Mouse (Mus musculus): ENCODE results near the gene Enox1. TPM values are rescaled to one million over a fixed set of nuclear protein-coding genes. Genes with fewer than 3 reads are reported as not detected.

Gene Enox1
- polyA plus RNA-seq, 1 experiment from 2014 or later = 19.4 TPM

- no peaks in the 10 kb centered on the region for H3K36me3 ChIP-seq
- ATAC-seq (ENCODE audit: insufficient number of reproducible peaks, low FRiP score, low TSS enrichment, low read depth) = no peak
- no peaks in the 10 kb centered on the region for H3K27me3 ChIP-seq
- no peak overlapping the region for H3K27ac ChIP-seq
- no peak overlapping the region for H3K4me3 ChIP-seq
- H3K4me2 ChIP-seq = no peak overlapping the region
- WGBS = 76% methylated on average over 4 of the region's 4 CpGs
- no peak overlapping the region for H3K9ac ChIP-seq
- H3K4me1 ChIP-seq = 0 out of 2 replicates have a peak, but pooled peaks cover 4% of the 10 kb centered on the region
- H3K9me3 ChIP-seq = no peaks in the 10 kb centered on the region
These were observed 316.9 kb downstream of the Enox1 start for GRCm38 (mm10) chr14:77473501-77473900.

- Histone ChIP-seq H3K4me2 (no peak overlapping the region), H3K36me3 (no peaks in the 10 kb centered on the region), H3K4me3 (no peak overlapping the region), H3K4me1 (0 out of 2 replicates have a peak, but pooled peaks cover 4% of the 10 kb centered on the region), H3K27ac (no peak overlapping the region), H3K27me3 (no peaks in the 10 kb centered on the region), H3K9me3 (no peaks in the 10 kb centered on the region), H3K9ac (no peak overlapping the region)
- 47% methylated on average over 5 of the region's 5 CpGs for WGBS
- no peak for ATAC-seq (ENCODE audit: insufficient number of reproducible peaks, low FRiP score, low TSS enrichment, low read depth)
These were observed 317.5 kb downstream of the Enox1 start for GRCm38 (mm10) chr14:77474026-77474425.

DNA sequence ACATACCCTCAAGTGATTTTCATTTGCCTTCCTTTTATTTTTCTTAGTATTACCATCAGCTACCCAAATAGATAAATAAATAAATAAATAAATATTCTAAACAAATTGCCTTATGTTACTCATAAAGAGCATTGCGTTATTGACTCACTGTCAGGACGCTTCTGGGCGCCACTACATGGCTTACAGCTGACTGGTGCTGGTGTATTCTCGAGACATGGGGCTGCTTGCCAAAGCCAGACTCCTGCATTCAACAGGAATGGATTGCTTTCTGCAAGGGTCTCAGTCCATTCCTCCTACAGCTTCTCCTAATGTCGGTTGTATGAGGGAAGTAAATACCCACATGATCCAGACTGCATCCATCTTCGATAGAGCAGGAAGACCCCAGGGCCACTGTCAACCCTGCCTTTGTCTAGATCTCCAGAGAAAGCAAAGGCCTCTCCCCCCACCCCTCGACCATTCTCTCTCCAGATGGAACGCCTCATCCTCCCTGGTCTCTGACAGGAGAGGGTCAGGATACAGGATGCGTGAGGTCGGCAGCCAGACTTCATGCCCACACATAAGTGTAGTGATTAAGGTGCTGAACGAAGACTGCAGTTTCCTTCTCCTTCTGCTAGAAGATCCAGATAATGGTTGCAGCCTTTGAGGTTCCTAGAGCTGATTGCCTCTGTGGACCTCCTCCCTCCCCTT is 318.7 kb downstream of the Enox1 start:
- 70% methylated on average over 11 of the region's 11 CpGs for WGBS

GRCm38 (mm10) chr14:77477704-77478103 is 321.1 kb downstream of the Enox1 start:
- Histone ChIP-seq H3K9me3 (no peaks in the 10 kb centered on the region), H3K4me1 (no peaks in the 10 kb centered on the region), H3K4me3 (no peak overlapping the region), H3K9ac (no peak overlapping the region), H3K4me2 (no peak overlapping the region), H3K27ac (no peak overlapping the region), H3K36me3 (no peaks in the 10 kb centered on the region), H3K27me3 (no peaks in the 10 kb centered on the region)
- ATAC-seq (ENCODE audit: insufficient number of reproducible peaks, low FRiP score, low TSS enrichment, low read depth) = no peak
- WGBS = 79% methylated on average over 4 of the region's 4 CpGs

More for the DNA sequence above, 318.7 kb downstream of the Enox1 start:
- H3K27me3 ChIP-seq = no peaks in the 10 kb centered on the region
- 0 out of 2 replicates have a peak, but pooled peaks cover 4% of the 10 kb centered on the region for H3K4me1 ChIP-seq
- no peak overlapping the region for H3K4me2 ChIP-seq
- H3K9me3 ChIP-seq = no peaks in the 10 kb centered on the region
- H3K9ac ChIP-seq = no peak overlapping the region
- H3K27ac ChIP-seq = no peak overlapping the region
- no peaks in the 10 kb centered on the region for H3K36me3 ChIP-seq
- ATAC-seq (ENCODE audit: insufficient number of reproducible peaks, low FRiP score, low TSS enrichment, low read depth) = no peak
- H3K4me3 ChIP-seq = no peak overlapping the region

DNA sequence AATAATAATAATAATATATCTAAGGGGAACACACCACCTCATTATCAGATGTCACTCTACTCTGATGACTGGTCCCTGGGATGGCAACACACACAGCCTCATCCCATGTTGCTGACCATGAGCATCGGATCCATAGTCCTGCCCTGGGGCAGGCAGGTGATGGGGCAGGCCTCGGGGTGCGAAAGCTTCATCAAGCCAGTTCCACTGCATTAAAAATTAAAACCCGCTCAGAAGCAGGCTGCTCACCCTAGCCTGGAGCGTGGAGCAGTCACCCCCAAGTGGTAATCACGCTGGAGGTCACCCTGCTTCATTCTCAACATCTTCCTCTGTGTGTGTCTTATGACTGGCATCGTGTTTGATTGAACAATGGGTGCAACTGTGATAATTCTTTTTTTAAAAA is 321.6 kb downstream of the Enox1 start:
- no peak overlapping the region for H3K9ac ChIP-seq
- no peak for ATAC-seq (ENCODE audit: insufficient number of reproducible peaks, low FRiP score, low TSS enrichment, low read depth)
- H3K4me1 ChIP-seq = no peaks in the 10 kb centered on the region
- no peak overlapping the region for H3K4me2 ChIP-seq
- WGBS = 94% methylated on average over 7 of the region's 7 CpGs
- no peaks in the 10 kb centered on the region for H3K9me3 ChIP-seq
- H3K4me3 ChIP-seq = no peak overlapping the region
- no peak overlapping the region for H3K27ac ChIP-seq
- H3K27me3 ChIP-seq = no peaks in the 10 kb centered on the region
- H3K36me3 ChIP-seq = no peaks in the 10 kb centered on the region

DNA sequence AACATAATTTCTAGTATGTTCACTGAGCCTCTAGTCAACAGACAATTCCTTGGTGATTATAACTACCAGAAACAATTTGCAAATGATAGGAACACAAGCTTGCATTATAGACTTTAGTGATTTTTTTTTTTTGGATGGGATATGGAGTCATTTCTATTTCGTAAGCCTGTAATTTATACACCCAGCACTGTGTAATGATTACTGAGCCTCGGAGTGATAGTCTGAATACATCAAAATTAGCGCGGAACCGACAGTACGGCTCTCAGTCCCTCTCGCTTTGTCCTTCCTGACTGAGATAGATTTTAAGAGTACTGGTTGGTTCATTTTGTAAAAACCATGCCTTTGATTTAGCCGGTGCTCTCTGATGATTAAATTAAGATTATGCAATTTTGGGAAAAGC is 322.1 kb downstream of the Enox1 start:
- Histone ChIP-seq H3K9ac (no peak overlapping the region), H3K4me3 (no peak overlapping the region), H3K27ac (no peak overlapping the region), H3K27me3 (no peaks in the 10 kb centered on the region), H3K9me3 (no peaks in the 10 kb centered on the region), H3K4me2 (no peak overlapping the region), H3K4me1 (no peaks in the 10 kb centered on the region), H3K36me3 (no peaks in the 10 kb centered on the region)
- 90% methylated on average over 8 of the region's 8 CpGs for WGBS
- no peak for ATAC-seq (ENCODE audit: insufficient number of reproducible peaks, low FRiP score, low TSS enrichment, low read depth)

GRCm38 (mm10) chr14:77483076-77483475 is 326.5 kb downstream of the Enox1 start:
- H3K9ac ChIP-seq = no peak overlapping the region
- H3K36me3 ChIP-seq = no peaks in the 10 kb centered on the region
- H3K4me2 ChIP-seq = no peak overlapping the region
- H3K4me1 ChIP-seq = peaks cover 7% of the 10 kb centered on the region
- H3K9me3 ChIP-seq = no peaks in the 10 kb centered on the region
- H3K27ac ChIP-seq = no peak overlapping the region
- H3K4me3 ChIP-seq = no peak overlapping the region
- 44% methylated on average over 15 of the region's 15 CpGs for WGBS
- no peak for ATAC-seq (ENCODE audit: insufficient number of reproducible peaks, low FRiP score, low TSS enrichment, low read depth)
- H3K27me3 ChIP-seq = no peaks in the 10 kb centered on the region

DNA sequence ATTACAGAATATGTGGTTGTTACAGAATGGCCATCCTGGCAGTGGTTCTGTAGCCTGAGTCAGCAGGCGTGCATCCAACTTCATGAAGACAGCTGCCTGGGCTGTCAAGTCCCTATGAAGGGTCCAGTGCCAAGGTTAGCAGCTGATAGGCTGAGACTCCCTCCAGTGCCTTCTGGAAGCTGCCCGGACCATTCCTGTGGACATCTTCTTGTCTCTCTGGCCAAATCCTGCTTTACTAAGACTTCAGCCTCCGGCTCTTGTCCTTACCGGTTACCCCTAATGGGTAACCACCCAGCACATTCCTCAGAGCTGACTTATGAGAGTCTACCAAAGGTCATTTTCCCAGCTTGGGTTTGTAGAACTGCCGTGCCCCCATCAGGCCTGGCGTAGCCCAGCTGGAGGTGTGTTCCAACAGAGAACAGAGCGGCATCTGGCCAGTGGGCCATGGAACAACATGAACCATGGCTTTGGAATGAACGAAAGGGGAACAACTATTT is 328.4 kb downstream of the Enox1 start:
- 75% methylated on average over 8 of the region's 8 CpGs for WGBS
- ATAC-seq (ENCODE audit: insufficient number of reproducible peaks, low FRiP score, low TSS enrichment, low read depth) = peak; percentile 40; the same call in 1 of the 2 replicates
- H3K9me3 ChIP-seq = no peaks in the 10 kb centered on the region
- no peaks in the 10 kb centered on the region for H3K27me3 ChIP-seq
- no peak overlapping the region for H3K4me3 ChIP-seq
- no peak overlapping the region for H3K9ac ChIP-seq
- peaks cover 7% of the 10 kb centered on the region for H3K4me1 ChIP-seq
- 0 out of 2 replicates have a peak overlapping the region, but pooled peaks have one; percentile 7 for H3K27ac ChIP-seq
- no peaks in the 10 kb centered on the region for H3K36me3 ChIP-seq
- no peak overlapping the region for H3K4me2 ChIP-seq

- H3K4me2 ChIP-seq = no peak overlapping the region
- WGBS = 90% methylated on average over 6 of the region's 6 CpGs
- no peak for ATAC-seq (ENCODE audit: insufficient number of reproducible peaks, low FRiP score, low TSS enrichment, low read depth)
These were observed 334.1 kb downstream of the Enox1 start for GRCm38 (mm10) chr14:77490699-77491098.

DNA sequence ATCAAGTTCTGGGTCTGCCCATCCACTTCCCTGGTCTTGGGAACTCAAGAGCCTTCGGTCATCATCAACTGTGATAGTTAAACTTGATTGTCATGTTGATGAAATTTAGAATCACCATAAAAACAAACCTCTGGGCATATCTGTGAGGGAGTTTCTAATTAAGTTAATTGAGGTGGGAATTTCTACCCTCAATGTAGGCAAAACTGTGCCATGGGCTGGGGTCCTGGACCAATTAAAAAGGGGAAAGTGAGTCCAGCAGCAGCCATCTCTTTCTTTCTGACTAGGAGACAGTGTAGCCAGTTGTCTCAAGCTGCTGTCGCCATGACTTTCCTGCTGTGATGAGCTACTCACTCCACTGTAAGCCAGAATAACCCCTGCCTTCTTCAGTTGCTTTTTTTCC is 335.2 kb downstream of the Enox1 start:
- Histone ChIP-seq H3K9me3 (no peaks in the 10 kb centered on the region), H3K4me3 (no peak overlapping the region), H3K36me3 (no peaks in the 10 kb centered on the region), H3K4me1 (no peaks in the 10 kb centered on the region), H3K27ac (no peak overlapping the region), H3K4me2 (no peak overlapping the region), H3K27me3 (no peaks in the 10 kb centered on the region), H3K9ac (no peak overlapping the region)
- ATAC-seq (ENCODE audit: insufficient number of reproducible peaks, low FRiP score, low TSS enrichment, low read depth) = no peak
- 88% methylated on average over 2 of the region's 2 CpGs for WGBS

More at GRCm38 (mm10) chr14:77490699-77491098, 334.1 kb downstream of the Enox1 start:
- Histone ChIP-seq H3K9me3 (no peaks in the 10 kb centered on the region), H3K36me3 (no peaks in the 10 kb centered on the region), H3K27ac (no peak overlapping the region), H3K9ac (no peak overlapping the region), H3K4me1 (no peaks in the 10 kb centered on the region), H3K27me3 (no peaks in the 10 kb centered on the region), H3K4me3 (no peak overlapping the region)

GRCm38 (mm10) chr14:77499996-77500581 is 343.5 kb downstream of the Enox1 start:
- Histone ChIP-seq H3K4me3 (no peak overlapping the region), H3K36me3 (no peaks in the 10 kb centered on the region), H3K27ac (no peak overlapping the region), H3K9ac (no peak overlapping the region), H3K9me3 (no peaks in the 10 kb centered on the region), H3K4me1 (no peaks in the 10 kb centered on the region), H3K4me2 (no peak overlapping the region), H3K27me3 (no peaks in the 10 kb centered on the region)
- 57% methylated on average over 6 of the region's 6 CpGs for WGBS
- no peak for ATAC-seq (ENCODE audit: insufficient number of reproducible peaks, low FRiP score, low TSS enrichment, low read depth)

DNA sequence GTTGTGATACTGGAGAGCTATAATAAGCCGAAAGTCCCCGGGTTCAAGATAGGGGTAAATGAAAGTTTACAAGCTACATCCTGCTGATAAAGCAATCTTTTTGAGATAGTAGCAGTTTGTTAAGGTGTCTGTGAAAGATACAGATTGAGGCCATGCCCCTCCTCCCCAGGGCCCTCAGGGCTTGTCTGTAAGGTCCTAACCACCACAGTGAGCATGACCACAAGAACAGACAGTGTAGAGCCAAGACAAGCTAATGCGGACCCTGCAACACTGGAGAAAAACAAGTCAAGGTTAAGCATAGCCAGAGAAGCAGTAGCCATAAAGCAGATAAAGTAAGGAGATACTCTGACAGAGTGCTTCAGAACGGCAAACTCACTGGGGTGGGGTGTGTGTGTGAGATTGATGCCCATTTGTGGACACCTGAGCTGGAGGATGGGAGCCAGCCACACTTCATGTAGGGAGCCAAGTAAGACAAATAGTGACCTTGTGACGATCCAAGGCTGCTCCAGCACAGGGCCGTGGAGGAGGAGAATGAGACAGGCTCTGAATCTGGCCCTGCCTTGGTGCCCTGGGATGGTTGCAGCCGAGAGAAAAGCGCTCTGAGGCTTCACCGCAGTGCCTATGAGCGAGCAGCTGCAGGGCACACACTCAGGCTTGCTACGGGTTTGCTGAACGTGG is 348.0 kb downstream of the Enox1 start:
- ATAC-seq (ENCODE audit: insufficient number of reproducible peaks, low FRiP score, low TSS enrichment, low read depth) = no peak

More for the DNA sequence above, 348.0 kb downstream of the Enox1 start:
- no peaks in the 10 kb centered on the region for H3K9me3 ChIP-seq
- H3K36me3 ChIP-seq = no peaks in the 10 kb centered on the region
- H3K9ac ChIP-seq = no peak overlapping the region
- H3K4me1 ChIP-seq = no peaks in the 10 kb centered on the region
- 70% methylated on average over 12 of the region's 12 CpGs for WGBS
- no peak overlapping the region for H3K4me3 ChIP-seq
- no peaks in the 10 kb centered on the region for H3K27me3 ChIP-seq
- H3K4me2 ChIP-seq = no peak overlapping the region
- no peak overlapping the region for H3K27ac ChIP-seq

Data from limb, embryonic 15.5 days (tissue).